Mouse (Mus musculus) hindbrain, embryonic 14.5 days (tissue): ENCODE results near the gene Tor1aip1. TPM values are rescaled to one million over a fixed set of nuclear protein-coding genes. Genes with fewer than 3 reads are reported as not detected.
A peak's percentile ranks its signal among the peaks of the same experiment; 100 is the strongest.

Source experiments
- ATAC-seq: fragments of 200-750 bp; cut with Nextera tagmentation; 2 replicates; pipeline ENCODE4 v1.8.0; 2017; ENCODE audit warnings: moderate number of reproducible peaks, mild to moderate bottlenecking, moderate TSS enrichment, moderate library complexity; ENCODE audit not compliant: low FRiP score
- DNase-seq: peaks from one replicate; pipeline ENCODE4 v3.0.0-alpha.2; 2015; ENCODE audit warnings: low spot score
- H3K27ac ChIP-seq: fragments of 300-500 bp; sonication (generic); 2 replicates; pipeline ENCODE4 v1.5.1; 2014; ENCODE audit warnings: mild to moderate bottlenecking, moderate library complexity
- H3K27me3 ChIP-seq: fragments of 300-500 bp; sonication (generic); 2 replicates; pipeline ENCODE4 v1.6.1; 2014; ENCODE audit warnings: mild to moderate bottlenecking, low read length, mixed read lengths; ENCODE audit not compliant: control insufficient read depth, insufficient read depth
- H3K36me3 ChIP-seq: fragments of 300-500 bp; sonication (generic); replicated peaks from 2 replicates; pipeline ENCODE4 v1.6.1; 2014; ENCODE audit not compliant: control insufficient read depth, insufficient read depth
- H3K4me1 ChIP-seq: fragments of 300-500 bp; sonication (generic); replicated peaks from 2 replicates; pipeline ENCODE4 v1.6.1; 2014; ENCODE audit warnings: antibody characterized with exemption, low read length, mixed read lengths; ENCODE audit not compliant: control insufficient read depth, insufficient read depth
- H3K4me2 ChIP-seq: fragments of 300-500 bp; sonication (generic); replicated peaks from 2 replicates; pipeline ENCODE4 v1.6.1; 2014; ENCODE audit warnings: mild to moderate bottlenecking, moderate library complexity
- H3K4me3 ChIP-seq: fragments of 300-500 bp; sonication (generic); replicated peaks from 2 replicates; pipeline ENCODE4 v1.5.1; 2014; ENCODE audit warnings: mild to moderate bottlenecking, low read length
- H3K9ac ChIP-seq: fragments of 300-500 bp; sonication (generic); 2 replicates; pipeline ENCODE4 v1.6.1; 2014
- H3K9me3 ChIP-seq: fragments of 300-500 bp; sonication (generic); 2 replicates; pipeline ENCODE4 v1.6.1; 2016; ENCODE audit warnings: low read length; ENCODE audit not compliant: control insufficient read depth
- WGBS: fragments of 180-500 bp; shearing (Covaris S2); extraction: QIAGEN DNeasy Blood & Tissue Kit; methylation state at CpG from one replicate; pipeline ENCODE4 v1.1.7; 2014; 5-methylcytosine and 5-hydroxymethylcytosine counted together
- polyA plus RNA-seq: library from polyadenylated mRNA; unstranded; fragments of >200 nt; fragmentation: Nextera tagmentation; extraction: Ambion mirVana; gene quantifications from 2 replicates; pipeline ENCODE4 v1.2.1, GENCODE M21; 2014

Gene Tor1aip1
- polyA plus RNA-seq, 1 experiment from 2014 or later: 18.3 TPM

DNA sequence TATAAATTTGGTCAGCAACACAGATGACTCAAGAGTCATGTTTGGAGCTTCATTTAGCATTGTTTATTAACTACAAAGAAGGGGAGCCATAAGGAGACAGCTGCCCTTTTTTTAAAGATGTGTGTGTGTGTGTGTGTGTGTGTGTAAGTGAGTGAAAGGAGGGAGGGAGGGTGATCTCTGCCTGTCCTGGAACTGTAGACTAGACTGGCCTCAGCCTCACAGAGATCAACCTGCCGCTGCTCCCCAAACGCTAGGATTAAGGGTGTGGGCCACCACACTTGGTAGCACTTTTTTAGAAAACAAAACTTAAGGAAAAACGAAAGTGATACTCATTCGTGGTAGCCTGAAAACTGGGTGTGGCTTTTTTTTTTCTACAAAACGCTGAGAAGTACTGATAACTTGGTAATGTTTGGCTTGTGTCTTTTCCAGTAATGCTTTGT, 884 bp upstream of the Tor1aip1 start:
- Histone ChIP-seq H3K27me3 (no peaks in the 10 kb centered on the region), H3K27ac (no peak overlapping the region), H3K9me3 (no peaks in the 10 kb centered on the region), H3K4me3 (no peak overlapping the region), H3K4me2 (no peak overlapping the region; the same call in 1 of the 2 replicates), H3K4me1 (peaks cover 20% of the 10 kb centered on the region), H3K9ac (no peak overlapping the region), H3K36me3 (peaks cover 19% of the 10 kb centered on the region)
- 74% methylated on average over 5 of the region's 5 CpGs for WGBS
- no peak for DNase-seq
- no peak for ATAC-seq

DNA sequence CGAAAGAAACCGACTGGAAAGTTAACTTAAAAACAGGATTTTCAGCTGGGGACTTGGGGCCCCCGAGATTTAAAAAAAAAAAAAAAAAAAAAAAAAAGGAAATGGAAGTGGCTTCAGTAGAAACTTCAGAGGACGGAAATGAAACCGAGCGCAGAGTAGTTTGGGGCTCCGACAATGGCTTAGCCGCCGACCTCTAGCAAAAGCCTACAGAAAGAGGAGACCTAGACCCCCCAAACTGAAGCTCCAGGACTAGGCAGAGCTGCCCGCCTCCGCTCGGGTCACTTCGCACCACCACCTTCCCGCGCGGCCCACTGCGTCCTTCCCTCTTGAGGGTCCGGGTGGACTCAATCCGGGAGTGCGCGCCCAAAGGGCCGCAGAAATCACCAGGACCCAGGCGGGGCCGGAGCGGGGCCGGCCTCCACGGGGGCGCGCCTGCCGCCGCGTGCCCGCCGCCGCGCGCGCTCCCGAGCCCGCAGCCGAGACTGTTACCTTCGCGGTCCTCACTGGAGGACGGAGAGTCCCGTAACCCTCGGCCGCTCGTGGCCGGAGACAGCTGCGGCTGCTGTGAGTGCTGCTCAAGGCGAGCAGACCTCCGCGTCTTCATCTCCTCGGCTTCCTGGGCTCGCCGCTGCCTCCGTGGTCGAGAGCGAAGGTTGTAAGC, 881 bp downstream of the Tor1aip1 start, which contains the start of gene Tor1aip2:
TSS of gene Tor1aip2 (plus strand) at position 135 of the 661 bp plus-strand sequence.
- no peaks in the 10 kb centered on the region for H3K9me3 ChIP-seq
- peak within 1 kb of the TSS; percentile 76 for H3K4me3 ChIP-seq
- no peaks in the 10 kb centered on the region for H3K27me3 ChIP-seq
- H3K9ac ChIP-seq: peak within 1 kb of the TSS; percentile 73
- peak within 1 kb of the TSS; percentile 96 for H3K27ac ChIP-seq
- ATAC-seq (peak; percentile 71), DNase-seq (peak; percentile 78)
- H3K4me1 ChIP-seq: peaks cover 9% of the 10 kb centered on the region
- H3K4me2 ChIP-seq: peak within 1 kb of the TSS; percentile 63
- under 1% methylated on average over 58 of the region's 59 CpGs for WGBS
- peaks cover 36% of the 10 kb centered on the region for H3K36me3 ChIP-seq

DNA sequence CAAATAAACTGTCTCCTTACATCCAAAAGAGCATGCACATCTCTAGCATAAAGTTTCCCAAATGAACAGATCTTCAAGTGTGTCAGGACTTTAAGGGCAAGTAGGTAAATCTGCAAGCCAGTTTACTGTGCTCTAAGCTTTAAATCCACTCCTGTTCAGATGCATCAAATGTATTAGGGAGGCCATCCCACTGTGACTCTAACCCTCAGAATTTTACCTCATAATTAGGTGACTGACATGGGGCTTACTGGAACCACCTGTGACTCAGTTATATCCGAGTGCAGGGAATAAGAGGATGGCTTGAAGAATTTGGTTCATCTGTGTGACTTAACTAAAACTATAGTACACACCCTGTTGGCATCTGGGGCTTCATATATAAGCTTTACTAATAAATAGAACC, 1.6 kb downstream of the Tor1aip1 start:
- no peak for ATAC-seq
- no peak for DNase-seq
- Histone ChIP-seq H3K27me3 (no peaks in the 10 kb centered on the region), H3K4me1 (peaks cover 6% of the 10 kb centered on the region), H3K9me3 (no peaks in the 10 kb centered on the region), H3K4me2 (peak overlapping the region; percentile 63), H3K9ac (peak overlapping the region; percentile 73), H3K4me3 (peak overlapping the region; percentile 76), H3K36me3 (peaks cover 43% of the 10 kb centered on the region), H3K27ac (no peak overlapping the region)
- 39% methylated on average over 1 of the region's 1 CpGs for WGBS

DNA sequence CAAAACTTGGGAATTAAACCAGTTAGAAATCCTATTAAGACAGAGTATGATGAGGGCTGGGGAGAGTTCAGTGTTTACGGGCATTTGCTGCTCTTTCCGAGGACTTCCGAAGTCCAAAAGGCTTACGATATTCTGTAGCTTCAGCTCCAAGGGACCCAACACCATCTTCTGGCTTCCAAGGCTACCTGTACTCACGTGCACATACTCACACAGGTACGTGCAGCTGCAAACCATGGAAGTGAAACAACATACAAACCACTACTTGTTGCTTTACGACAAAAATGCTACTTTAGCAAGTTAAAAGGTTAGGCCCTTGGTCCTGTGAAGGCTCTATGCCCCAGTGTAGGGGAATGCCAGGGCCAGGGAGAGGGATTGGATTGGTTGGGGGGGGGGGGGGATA, 2.4 kb downstream of the Tor1aip1 start:
- 95% methylated on average over 7 of the region's 7 CpGs for WGBS
- Histone ChIP-seq H3K4me1 (peaks cover 6% of the 10 kb centered on the region), H3K27me3 (no peaks in the 10 kb centered on the region)

DNA sequence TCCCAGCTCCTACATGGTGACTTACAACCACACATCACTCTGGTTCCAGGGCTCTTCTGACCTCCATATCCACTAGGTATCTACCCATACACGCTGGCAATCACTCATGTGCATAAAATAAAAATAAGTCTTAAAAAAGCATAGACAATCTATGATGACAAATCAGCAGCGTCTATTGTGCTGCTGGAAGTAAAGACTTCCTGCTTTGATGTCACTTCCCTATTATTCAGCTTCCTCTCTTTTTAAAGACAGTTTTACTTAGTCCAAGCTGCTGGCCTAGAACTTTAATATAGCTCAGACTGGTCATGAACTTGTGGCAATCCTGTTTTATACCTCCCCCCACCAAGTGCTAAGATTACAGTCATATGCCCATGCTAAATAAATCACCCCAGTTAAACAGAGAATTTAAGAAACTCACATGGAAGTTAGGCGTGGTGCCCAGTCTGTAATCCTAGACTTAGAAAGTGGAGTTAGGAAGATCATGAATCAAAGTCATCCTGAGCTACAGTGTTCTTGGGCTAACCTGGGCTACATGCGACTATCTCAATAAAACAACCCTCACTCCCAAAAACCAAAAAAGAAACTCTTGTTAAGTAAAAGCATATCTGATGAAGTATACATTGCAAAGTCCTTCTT, 7.8 kb downstream of the Tor1aip1 start:
- H3K9ac ChIP-seq: no peak overlapping the region
- no peak for DNase-seq
- no peaks in the 10 kb centered on the region for H3K27me3 ChIP-seq
- no peak overlapping the region for H3K4me2 ChIP-seq
- 93% methylated on average over 4 of the region's 4 CpGs for WGBS
- ATAC-seq: no peak
- H3K9me3 ChIP-seq: no peaks in the 10 kb centered on the region
- peaks cover 61% of the 10 kb centered on the region for H3K36me3 ChIP-seq
- H3K4me1 ChIP-seq: no peaks in the 10 kb centered on the region
- H3K4me3 ChIP-seq: no peak overlapping the region
- H3K27ac ChIP-seq: no peak overlapping the region

More for the DNA sequence above, 2.4 kb downstream of the Tor1aip1 start:
- Histone ChIP-seq H3K36me3 (peaks cover 50% of the 10 kb centered on the region), H3K9ac (no peak overlapping the region), H3K4me3 (no peak overlapping the region), H3K4me2 (no peak overlapping the region), H3K27ac (no peak overlapping the region), H3K9me3 (no peaks in the 10 kb centered on the region)
- DNase-seq (no peak), ATAC-seq (no peak)

DNA sequence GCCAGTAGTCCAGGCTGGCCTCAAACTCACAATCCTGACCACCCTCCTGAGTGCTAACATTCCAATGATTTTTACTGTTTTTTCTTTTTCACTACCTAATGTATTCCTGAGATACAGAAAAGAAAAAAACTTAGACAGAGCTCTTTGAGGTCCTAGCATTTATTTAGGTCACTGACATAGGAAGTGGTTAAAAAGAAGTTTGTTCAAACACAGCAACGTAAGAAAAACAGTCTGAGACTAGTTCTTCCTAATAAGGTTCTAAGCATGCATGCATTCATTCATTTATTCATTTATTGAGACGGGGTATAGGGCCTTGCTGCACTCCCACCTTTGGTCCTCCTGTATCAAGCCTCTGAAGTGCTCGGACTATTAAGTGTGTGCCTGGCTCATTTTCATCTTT, 8.4 kb downstream of the Tor1aip1 start:
- H3K4me1 ChIP-seq: no peaks in the 10 kb centered on the region
- 94% methylated on average over 3 of the region's 3 CpGs for WGBS
- no peak for DNase-seq
- H3K27ac ChIP-seq: no peak overlapping the region
- no peak for ATAC-seq
- H3K9me3 ChIP-seq: no peaks in the 10 kb centered on the region
- peaks cover 55% of the 10 kb centered on the region for H3K36me3 ChIP-seq
- no peaks in the 10 kb centered on the region for H3K27me3 ChIP-seq
- no peak overlapping the region for H3K4me3 ChIP-seq
- no peak overlapping the region for H3K9ac ChIP-seq
- no peak overlapping the region for H3K4me2 ChIP-seq

DNA sequence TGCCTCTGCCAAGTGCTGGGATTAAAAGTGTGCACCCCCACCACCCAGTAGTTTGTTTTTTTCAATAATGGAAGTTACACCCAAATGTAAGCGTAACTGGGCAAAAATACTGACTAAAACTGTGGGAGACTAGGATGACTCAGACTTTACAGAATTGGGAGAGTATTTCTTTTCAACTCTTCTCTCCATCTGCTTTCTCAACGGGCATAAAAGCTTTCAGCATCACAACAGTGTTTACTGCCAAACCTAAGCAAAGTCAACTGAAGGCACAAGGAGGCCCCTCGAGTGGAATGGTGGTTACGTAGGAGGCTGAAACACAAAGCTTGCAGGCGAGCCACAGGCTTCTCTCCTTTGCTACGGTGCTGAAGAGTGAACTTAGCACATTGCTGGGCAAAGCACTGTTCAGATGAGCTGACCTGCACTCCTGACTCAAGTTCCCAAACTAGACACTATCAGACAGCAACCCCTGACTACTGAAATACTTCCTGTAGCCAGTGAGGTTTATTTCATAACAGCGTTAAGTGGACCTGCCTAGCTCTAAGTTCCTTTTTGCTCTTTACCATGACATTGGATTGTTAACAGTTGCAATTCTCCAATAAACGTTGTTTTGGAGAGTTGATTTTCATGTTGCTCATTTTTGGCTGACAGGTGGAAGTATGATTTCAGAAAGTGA, 11.3 kb downstream of the Tor1aip1 start:
- 92% methylated on average over 8 of the region's 8 CpGs for whole genome bisulfite sequencing
- Histone ChIP-seq H3K4me3 (no peak overlapping the region), H3K9me3 (no peaks in the 10 kb centered on the region), H3K4me2 (no peak overlapping the region), H3K4me1 (no peaks in the 10 kb centered on the region), H3K36me3 (peaks cover 45% of the 10 kb centered on the region), H3K9ac (no peak overlapping the region), H3K27me3 (no peaks in the 10 kb centered on the region), H3K27ac (no peak overlapping the region)
- DNase-seq (no peak), ATAC-seq (no peak)

DNA sequence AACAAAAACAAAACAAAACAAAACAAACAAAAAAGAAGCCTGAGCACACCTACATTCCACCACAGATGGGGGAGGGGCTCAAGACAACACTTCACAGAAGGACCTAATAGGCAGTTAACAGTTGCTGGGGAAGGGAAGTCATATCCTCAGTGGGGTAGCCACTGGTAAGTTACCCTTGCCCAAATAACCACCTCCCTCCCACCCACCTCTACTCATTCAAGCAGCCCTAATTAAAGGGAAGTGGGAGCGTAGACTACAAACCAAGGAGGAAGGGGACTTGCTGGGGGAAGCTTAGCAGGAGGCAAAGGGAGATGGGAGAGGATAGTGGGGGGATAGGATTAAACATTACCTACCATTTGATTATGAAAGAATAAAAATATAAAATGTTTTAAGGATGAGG, 15.9 kb downstream of the Tor1aip1 start:
- no peak overlapping the region for H3K4me2 ChIP-seq
- no peak overlapping the region for H3K9ac ChIP-seq
- H3K27me3 ChIP-seq: no peaks in the 10 kb centered on the region
- H3K9me3 ChIP-seq: no peaks in the 10 kb centered on the region
- DNase-seq (no peak), ATAC-seq (no peak)
- H3K27ac ChIP-seq: no peak overlapping the region
- H3K4me3 ChIP-seq: no peak overlapping the region
- WGBS: 95% methylated on average over 1 of the region's 1 CpGs
- peaks cover 58% of the 10 kb centered on the region for H3K36me3 ChIP-seq
- H3K4me1 ChIP-seq: no peaks in the 10 kb centered on the region

DNA sequence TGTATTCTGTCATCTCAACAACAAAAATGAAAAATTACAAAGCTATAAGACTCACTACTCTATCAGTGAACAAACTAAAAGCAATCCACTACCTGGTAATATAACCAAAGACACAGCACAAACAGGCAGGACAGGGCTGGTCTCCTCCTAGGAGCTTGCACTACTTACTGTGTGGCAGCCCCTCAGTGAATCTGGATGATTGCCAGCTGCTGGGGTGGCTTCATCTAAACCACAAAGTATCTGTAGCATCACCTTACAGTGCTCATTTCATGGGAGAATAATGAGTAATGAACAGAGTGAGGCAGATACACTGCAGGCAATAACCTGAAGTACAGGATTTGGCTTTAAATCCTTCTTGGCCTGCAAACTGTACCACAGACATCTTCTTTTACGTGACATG, 16.5 kb downstream of the Tor1aip1 start:
- 100% methylated on average over 1 of the region's 1 CpGs for WGBS
- Histone ChIP-seq H3K36me3 (peaks cover 64% of the 10 kb centered on the region), H3K27me3 (no peaks in the 10 kb centered on the region), H3K4me3 (no peak overlapping the region), H3K9ac (no peak overlapping the region), H3K27ac (no peak overlapping the region), H3K9me3 (no peaks in the 10 kb centered on the region), H3K4me1 (no peaks in the 10 kb centered on the region), H3K4me2 (no peak overlapping the region)
- ATAC-seq (no peak), DNase-seq (no peak)
